Mouse (Mus musculus): ENCODE data around the gene B4galt7. TPM values are rescaled to one million over a fixed set of nuclear protein-coding genes. Genes with fewer than 3 reads are reported as not detected.
"Not testable (repeated sequence)": the region's sequence is repeated elsewhere in the genome, so short reads cannot be mapped to it uniquely, and the experiment has no call there.

The B4galt7 gene
- polyA plus RNA-seq, 2 experiments = 1.9 to 5.5 TPM

DNA sequence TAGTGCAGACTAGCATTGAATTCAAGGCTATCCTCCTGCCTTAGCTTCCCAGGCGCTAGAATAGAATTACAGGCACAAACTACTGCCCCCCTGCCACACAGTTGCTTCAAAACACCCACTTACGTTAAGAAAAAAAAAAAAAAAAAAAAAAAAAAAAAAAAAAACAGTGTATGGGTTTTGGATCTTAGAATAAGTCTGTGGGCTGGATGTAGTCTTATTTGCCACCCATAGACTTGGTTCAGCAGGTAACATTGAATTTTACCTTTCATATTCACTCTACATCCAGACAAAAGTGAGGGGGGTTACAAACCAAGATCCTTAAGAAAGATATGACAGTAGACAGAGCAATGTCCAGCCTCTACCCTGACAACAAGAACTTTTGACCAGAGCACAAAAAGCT is 31.7 kb upstream of the B4galt7 start:
- H3K27ac ChIP-seq = no peak overlapping the region
- no peaks in the 10 kb centered on the region; the same call in 1 of the 2 replicates for H3K36me3 ChIP-seq (replicated peaks; ENCODE audit: control insufficient read depth, insufficient read depth, low read depth)
- DNase-seq (ENCODE audit: low read depth in 3 of 3, low spot score in 3 of 3) (no peak), ATAC-seq (ENCODE audit: insufficient read depth) (no peak)
- no peak for TF ChIP-seq EP300 (IDR thresholded peaks at IDR 0.05; ENCODE audit: low read depth)
- no peak for TF ChIP-seq CTCF (IDR thresholded peaks at IDR 0.05; ENCODE audit: low read depth)
- H3K4me2 ChIP-seq (ENCODE audit: low read depth) = no peak overlapping the region
- H3K9me3 ChIP-seq (ENCODE audit: control insufficient read depth, low read length) = no peaks in the 10 kb centered on the region
- WGBS (ENCODE audit: insufficient replicate concordance) = 75% methylated on average over 2 of the region's 2 CpGs
- peaks cover 8 to 16% of the 10 kb centered on the region in 2 experiments for H3K4me1 ChIP-seq (replicated peaks; ENCODE audit: control insufficient read depth in 2 of 2, insufficient read depth in 2 of 2, low read length in 1 of 2)
- H3K9ac ChIP-seq (replicated peaks) = no peak overlapping the region
- no peaks in the 10 kb centered on the region for H3K27me3 ChIP-seq (ENCODE audit: control insufficient read depth, insufficient read depth, low read length)
- H3K4me3 ChIP-seq (ENCODE audit: insufficient read depth in 1 of 2, low read depth in 2 of 2, low read length in 2 of 2) = no peak overlapping the region

DNA sequence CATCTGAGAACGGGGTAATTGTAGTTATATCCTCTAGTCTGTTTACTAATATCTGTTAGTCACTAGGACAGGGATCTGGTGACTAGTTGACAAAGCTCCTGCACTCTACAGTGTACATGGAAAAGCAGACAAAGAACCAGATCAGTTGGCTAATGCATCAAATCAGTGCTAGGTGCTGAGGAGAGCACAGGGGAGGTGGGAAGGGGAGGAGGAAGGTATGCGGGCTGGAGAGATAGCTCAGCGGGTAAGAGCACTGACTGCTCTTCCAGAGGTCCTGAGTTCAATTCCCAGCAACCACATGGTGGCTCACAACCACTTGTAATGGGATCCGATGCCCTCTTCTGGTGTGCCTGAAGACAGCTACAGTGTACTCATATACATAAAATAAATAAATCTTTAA is 31.2 kb upstream of the B4galt7 start:
- not testable (repeated sequence) for H3K4me2 ChIP-seq (ENCODE audit: low read depth); H3K4me3 ChIP-seq (ENCODE audit: insufficient read depth in 1 of 2, low read depth in 2 of 2, low read length in 2 of 2); H3K27me3 ChIP-seq (ENCODE audit: control insufficient read depth, insufficient read depth, low read length); H3K9ac ChIP-seq (replicated peaks); ATAC-seq (ENCODE audit: insufficient read depth); DNase-seq (ENCODE audit: low read depth in 3 of 3, low spot score in 3 of 3); H3K36me3 ChIP-seq (replicated peaks; ENCODE audit: control insufficient read depth, insufficient read depth, low read depth); H3K9me3 ChIP-seq (ENCODE audit: control insufficient read depth, low read length); H3K27ac ChIP-seq
- 77% methylated on average over 4 of the region's 4 CpGs for WGBS (ENCODE audit: insufficient replicate concordance)
- H3K4me1 ChIP-seq (replicated peaks; ENCODE audit: control insufficient read depth in 2 of 2, insufficient read depth in 2 of 2, low read length in 1 of 2) = peaks cover 8 to 16% of the 10 kb centered on the region in 2 experiments

- H3K9ac ChIP-seq (replicated peaks) = peak overlapping the region; percentile 91
- ATAC-seq (ENCODE audit: insufficient read depth) (no peak), DNase-seq (ENCODE audit: low read depth in 3 of 3, low spot score in 3 of 3) (no peak)
- H3K4me1 ChIP-seq (replicated peaks; ENCODE audit: control insufficient read depth in 2 of 2, insufficient read depth in 2 of 2, low read length in 1 of 2) = peaks cover 8 to 16% of the 10 kb centered on the region in 2 experiments
- no peak for TF ChIP-seq EP300 (IDR thresholded peaks at IDR 0.05; ENCODE audit: low read depth)
- TF ChIP-seq CTCF (IDR thresholded peaks at IDR 0.05; ENCODE audit: low read depth) = no peak
- H3K36me3 ChIP-seq (replicated peaks; ENCODE audit: control insufficient read depth, insufficient read depth, low read depth) = no peaks in the 10 kb centered on the region; the same call in 1 of the 2 replicates
- no peaks in the 10 kb centered on the region for H3K9me3 ChIP-seq (ENCODE audit: control insufficient read depth, low read length)
- peak overlapping the region; percentile 86 to 94 for H3K4me3 ChIP-seq (ENCODE audit: insufficient read depth in 1 of 2, low read depth in 2 of 2, low read length in 2 of 2)
- peak overlapping the region; percentile 81 for H3K4me2 ChIP-seq (ENCODE audit: low read depth)
- no peak overlapping the region for H3K27ac ChIP-seq
- 21% methylated on average over 16 of the region's 16 CpGs for WGBS (ENCODE audit: insufficient replicate concordance)
- no peaks in the 10 kb centered on the region for H3K27me3 ChIP-seq (ENCODE audit: control insufficient read depth, insufficient read depth, low read length)
These were observed 29.9 kb upstream of the B4galt7 start for GRCm38 (mm10) chr13:55569726-55570285.

- H3K27me3 ChIP-seq (ENCODE audit: control insufficient read depth, insufficient read depth, low read length) = no peaks in the 10 kb centered on the region
- 1% methylated on average over 39 of the region's 47 CpGs for WGBS (ENCODE audit: insufficient replicate concordance)
- peak overlapping the region; percentile 56 for H3K27ac ChIP-seq
- peak overlapping the region; percentile 81 for H3K4me2 ChIP-seq (ENCODE audit: low read depth)
- H3K4me3 ChIP-seq (ENCODE audit: insufficient read depth in 1 of 2, low read depth in 2 of 2, low read length in 2 of 2) = peak overlapping the region; percentile 86 to 94
- peak; percentile 72 for ATAC-seq (ENCODE audit: insufficient read depth)
- no peaks in the 10 kb centered on the region; the same call in 1 of the 2 replicates for H3K36me3 ChIP-seq (replicated peaks; ENCODE audit: control insufficient read depth, insufficient read depth, low read depth)
- peak overlapping the region; percentile 91 for H3K9ac ChIP-seq (replicated peaks)
- H3K4me1 ChIP-seq (replicated peaks; ENCODE audit: control insufficient read depth in 2 of 2, insufficient read depth in 2 of 2, low read length in 1 of 2) = peaks cover 8 to 16% of the 10 kb centered on the region in 2 experiments
- H3K9me3 ChIP-seq (ENCODE audit: control insufficient read depth, low read length) = no peaks in the 10 kb centered on the region
- DNase-seq (ENCODE audit: low read depth in 3 of 3, low spot score in 3 of 3) = no peak
- TF ChIP-seq EP300 (IDR thresholded peaks at IDR 0.05; ENCODE audit: low read depth) (no peak), CTCF (IDR thresholded peaks at IDR 0.05; ENCODE audit: low read depth) (no peak)
These were observed 29.3 kb upstream of the B4galt7 start for GRCm38 (mm10) chr13:55570286-55570973.

GRCm38 (mm10) chr13:55571027-55571751 is 28.5 kb upstream of the B4galt7 start, which contains the start of gene Fam193b:
Fam193b (minus strand) TSS chr13:55571120.
- Histone ChIP-seq H3K9me3 (ENCODE audit: control insufficient read depth, low read length) (no peaks in the 10 kb centered on the region), H3K4me3 (ENCODE audit: insufficient read depth in 1 of 2, low read depth in 2 of 2, low read length in 2 of 2) (peak within 1 kb of the TSS; percentile 86 to 94), H3K27me3 (ENCODE audit: control insufficient read depth, insufficient read depth, low read length) (no peaks in the 10 kb centered on the region), H3K27ac (peak within 1 kb of the TSS; percentile 56), H3K36me3 (replicated peaks; ENCODE audit: control insufficient read depth, insufficient read depth, low read depth) (no peaks in the 10 kb centered on the region), H3K9ac (replicated peaks) (peak within 1 kb of the TSS; percentile 91), H3K4me1 (replicated peaks; ENCODE audit: control insufficient read depth in 2 of 2, insufficient read depth in 2 of 2, low read length in 1 of 2) (peaks cover 8 to 16% of the 10 kb centered on the region in 2 experiments), H3K4me2 (ENCODE audit: low read depth) (peak within 1 kb of the TSS; percentile 86)
- WGBS (ENCODE audit: insufficient replicate concordance) = 1% methylated on average over 45 of the region's 47 CpGs
- ATAC-seq (ENCODE audit: insufficient read depth) (peak; percentile 93), DNase-seq (ENCODE audit: low read depth in 3 of 3, low spot score in 3 of 3) (peak; percentile 82 to 87 (median 84))
- TF ChIP-seq CTCF (IDR thresholded peaks at IDR 0.05; ENCODE audit: low read depth) (no peak), EP300 (IDR thresholded peaks at IDR 0.05; ENCODE audit: low read depth) (no peak)
